Mouse (Mus musculus) stomach, postnatal 0 days (tissue): ENCODE data around the gene Spata17.

Experiments used
- CTCF ChIP-seq: IDR thresholded peaks from 2 replicates; pipeline ENCODE4 v1.5.1; 2016; ENCODE audit warnings: antibody characterized with exemption, low read depth, mild to moderate bottlenecking, moderate library complexity
- EP300 ChIP-seq: optimal IDR thresholded peaks from 2 replicates; pipeline ENCODE3; 2016; ENCODE audit warnings: antibody characterized with exemption

- TF ChIP-seq EP300, result no peak
- TF ChIP-seq CTCF, result no peak
Observed at GRCm38 (mm10) chr1:186997596-186998304, 217.5 kb downstream of the Spata17 start.
